Mouse (Mus musculus): ENCODE measurements at regions not wholly inside any gene's neighbourhood (a gene's known extent, or its start where the extent isn't known, plus 50 kb on each side); places are given as distances from the start of the nearest gene placed in this dataset.

DNA sequence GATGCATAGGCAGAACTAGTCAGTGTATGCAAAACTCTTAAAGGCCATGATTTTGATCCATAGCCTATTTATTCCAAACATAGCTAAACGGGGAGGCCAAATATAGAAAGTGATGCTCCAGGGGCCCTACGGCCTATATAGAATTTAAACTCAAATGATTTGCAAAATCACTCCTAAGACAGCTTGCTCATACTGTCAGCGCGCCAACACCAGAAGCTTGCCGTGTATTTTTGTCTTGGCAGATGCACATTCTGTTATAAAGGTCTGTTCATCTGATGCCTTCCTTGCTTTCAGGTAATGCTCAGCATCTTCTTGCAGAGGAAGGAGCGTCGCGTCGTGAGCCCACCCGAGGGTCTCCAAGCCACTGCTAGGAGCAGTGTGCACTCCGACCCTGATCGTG lies 184.8 kb upstream of the Gk2 start:
- 94% methylated on average over 12 of the region's 12 CpGs for WGBS
- no peaks in the 10 kb centered on the region for H3K9me3 ChIP-seq (replicated peaks)
- H3K4me1 ChIP-seq = no peaks in the 10 kb centered on the region
- H3K36me3 ChIP-seq = no peaks in the 10 kb centered on the region
- no peak overlapping the region for H3K27ac ChIP-seq (replicated peaks)
- no peak overlapping the region for H3K4me3 ChIP-seq
- no peaks in the 10 kb centered on the region for H3K27me3 ChIP-seq (ENCODE audit: low read depth, poor library complexity, severe bottlenecking)
- DNase-seq (ENCODE audit: low spot score) = no peak

DNA sequence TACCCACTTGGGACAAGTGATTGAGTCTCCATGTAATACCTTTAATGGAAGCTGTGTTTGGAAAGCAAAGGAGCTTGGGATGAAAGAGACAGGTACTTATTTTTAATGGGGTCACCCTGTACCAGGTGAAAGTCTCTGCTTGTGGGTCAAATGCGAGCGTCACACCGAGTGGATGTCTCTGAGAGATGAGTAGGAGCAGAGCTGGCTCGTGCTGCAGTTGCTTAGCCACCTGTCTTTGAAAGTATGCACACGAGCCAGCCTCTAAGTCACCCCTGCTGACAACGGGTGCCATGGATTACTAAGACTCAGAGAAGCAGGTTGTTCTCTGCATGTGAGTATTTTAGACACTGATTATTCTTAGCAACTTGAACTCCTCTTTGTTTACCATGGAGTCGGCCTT lies 179.5 kb upstream of the Gk2 start:
- Histone ChIP-seq H3K4me3 (no peak overlapping the region), H3K36me3 (no peaks in the 10 kb centered on the region), H3K27ac (replicated peaks) (no peak overlapping the region), H3K4me1 (no peaks in the 10 kb centered on the region), H3K27me3 (ENCODE audit: low read depth, poor library complexity, severe bottlenecking) (no peaks in the 10 kb centered on the region), H3K9me3 (replicated peaks) (no peaks in the 10 kb centered on the region)
- no peak for DNase-seq (ENCODE audit: low spot score)
- WGBS = 78% methylated on average over 7 of the region's 7 CpGs

DNA sequence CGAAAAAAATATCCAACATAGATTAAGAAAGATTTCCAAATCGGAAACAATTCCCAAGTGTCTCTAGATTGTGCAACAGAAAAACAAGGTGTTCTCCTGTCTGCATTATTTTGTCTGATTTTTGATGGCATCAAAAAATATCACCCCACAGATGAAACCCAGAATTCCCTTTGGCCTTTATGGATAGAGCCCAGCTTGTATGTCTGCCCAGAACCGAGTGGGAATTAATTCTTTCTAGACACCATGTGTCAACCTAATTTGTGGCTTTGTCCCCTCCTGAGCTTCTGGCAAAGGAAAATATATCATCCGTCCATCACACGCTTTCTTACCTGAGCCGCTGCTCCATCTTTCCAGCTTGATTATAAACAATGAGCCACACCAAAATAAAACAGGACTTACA lies 176.9 kb upstream of the Gk2 start:
- no peaks in the 10 kb centered on the region for H3K4me1 ChIP-seq
- no peak overlapping the region for H3K27ac ChIP-seq (replicated peaks)
- H3K9me3 ChIP-seq (replicated peaks) = no peaks in the 10 kb centered on the region
- H3K27me3 ChIP-seq (ENCODE audit: low read depth, poor library complexity, severe bottlenecking) = no peaks in the 10 kb centered on the region
- no peak overlapping the region for H3K4me3 ChIP-seq
- H3K36me3 ChIP-seq = no peaks in the 10 kb centered on the region
- no peak for DNase-seq (ENCODE audit: low spot score)
- 88% methylated on average over 6 of the region's 6 CpGs for WGBS

DNA sequence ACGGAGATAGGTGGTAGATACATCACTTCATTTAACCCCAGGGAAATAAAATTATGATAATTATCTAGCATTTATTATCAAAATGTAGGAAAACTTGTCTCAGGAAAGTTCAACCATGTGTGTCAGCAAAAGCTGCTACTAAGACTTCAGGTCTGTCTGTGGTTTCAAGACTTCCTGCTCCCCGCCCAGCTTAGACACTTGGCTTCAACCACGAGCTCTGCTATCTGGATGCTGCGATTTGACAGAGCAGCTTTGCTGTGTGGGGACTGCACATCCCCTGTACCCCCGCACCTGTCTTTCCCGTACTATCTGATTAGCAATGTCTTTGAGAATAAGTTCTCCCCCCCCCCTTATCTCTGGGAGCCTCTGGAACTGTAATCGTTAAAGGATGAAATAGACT lies 176.0 kb upstream of the Gk2 start:
- DNase-seq (ENCODE audit: low spot score) = no peak
- WGBS = 86% methylated on average over 7 of the region's 7 CpGs
- Histone ChIP-seq H3K36me3 (no peaks in the 10 kb centered on the region), H3K27ac (replicated peaks) (no peak overlapping the region), H3K4me3 (no peak overlapping the region), H3K9me3 (replicated peaks) (no peaks in the 10 kb centered on the region), H3K4me1 (no peaks in the 10 kb centered on the region), H3K27me3 (ENCODE audit: low read depth, poor library complexity, severe bottlenecking) (no peaks in the 10 kb centered on the region)

DNA sequence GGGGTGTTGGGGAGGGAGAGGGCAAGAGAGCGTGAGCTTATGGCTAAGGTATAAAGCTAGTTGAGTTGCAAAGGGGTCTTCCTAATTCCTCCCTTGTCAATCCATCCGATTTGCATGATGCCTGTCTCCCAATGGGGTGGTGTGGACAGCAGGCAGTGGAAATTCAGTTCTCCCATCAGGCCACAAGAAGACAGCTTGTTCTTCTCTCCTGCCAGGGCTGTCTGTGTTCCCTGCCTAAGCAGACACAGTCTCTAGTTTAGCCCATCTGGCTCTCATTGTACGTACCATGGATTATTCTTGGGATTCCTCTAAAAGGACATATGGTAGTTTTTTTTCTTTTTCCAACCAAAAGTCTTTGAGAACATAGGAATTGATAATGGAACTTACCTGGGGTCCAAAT lies 168.4 kb upstream of the Gk2 start:
- Histone ChIP-seq H3K27me3 (ENCODE audit: low read depth, poor library complexity, severe bottlenecking) (no peaks in the 10 kb centered on the region), H3K36me3 (no peaks in the 10 kb centered on the region), H3K4me1 (no peaks in the 10 kb centered on the region), H3K9me3 (replicated peaks) (no peaks in the 10 kb centered on the region), H3K27ac (replicated peaks) (no peak overlapping the region), H3K4me3 (no peak overlapping the region)
- DNase-seq (ENCODE audit: low spot score) = no peak
- 91% methylated on average over 3 of the region's 3 CpGs for WGBS

DNA sequence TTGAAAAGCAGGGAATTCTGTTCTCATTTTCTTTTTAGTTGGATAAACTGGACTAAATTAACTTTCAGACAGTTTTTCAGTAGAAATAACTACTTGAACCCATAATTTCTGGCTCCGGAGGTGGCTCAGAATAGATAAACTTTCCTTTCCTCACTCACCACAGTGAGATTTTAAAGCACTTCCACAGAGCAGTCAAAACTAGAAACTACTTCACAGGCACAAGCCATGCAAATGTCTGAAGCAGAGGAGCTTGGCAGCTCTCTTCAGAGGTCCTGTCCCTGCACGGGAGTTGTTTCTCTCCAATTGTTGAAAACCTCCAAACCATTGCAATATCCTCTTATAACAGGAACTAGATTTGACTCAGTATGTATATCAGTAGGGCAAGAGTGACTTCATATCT lies 163.1 kb upstream of the Gk2 start:
- no peak for DNase-seq (ENCODE audit: low spot score)
- WGBS = 90% methylated on average over 2 of the region's 2 CpGs
- H3K36me3 ChIP-seq = no peaks in the 10 kb centered on the region
- H3K4me3 ChIP-seq = no peak overlapping the region
- H3K9me3 ChIP-seq (replicated peaks) = no peaks in the 10 kb centered on the region
- no peak overlapping the region for H3K27ac ChIP-seq (replicated peaks)
- H3K27me3 ChIP-seq (ENCODE audit: low read depth, poor library complexity, severe bottlenecking) = no peaks in the 10 kb centered on the region
- H3K4me1 ChIP-seq = no peaks in the 10 kb centered on the region

DNA sequence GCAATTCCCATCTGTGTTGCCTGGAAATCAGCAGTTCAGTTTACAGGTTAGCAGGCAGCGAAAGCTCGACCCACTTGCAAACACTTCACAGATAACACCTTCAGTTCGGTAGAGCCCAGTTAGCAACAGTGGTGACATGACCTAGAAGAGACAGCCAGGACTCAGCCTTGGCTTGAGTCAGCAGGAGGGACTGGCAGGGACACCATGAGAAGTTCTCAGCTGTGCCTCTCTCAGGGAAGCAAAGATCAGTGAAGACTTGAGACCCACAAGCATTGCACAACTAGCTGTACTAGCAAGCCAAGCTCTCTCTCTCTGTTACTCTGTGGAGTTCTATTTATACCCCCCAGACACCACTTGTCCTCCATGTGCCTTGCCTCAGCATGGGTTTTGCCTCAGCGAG lies 161.6 kb upstream of the Gk2 start:
- DNase-seq (ENCODE audit: low spot score) = no peak
- WGBS = 87% methylated on average over 4 of the region's 4 CpGs
- no peak overlapping the region for H3K4me3 ChIP-seq
- H3K4me1 ChIP-seq = no peaks in the 10 kb centered on the region
- H3K36me3 ChIP-seq = no peaks in the 10 kb centered on the region
- no peak overlapping the region for H3K27ac ChIP-seq (replicated peaks)
- no peaks in the 10 kb centered on the region for H3K27me3 ChIP-seq (ENCODE audit: low read depth, poor library complexity, severe bottlenecking)
- H3K9me3 ChIP-seq (replicated peaks) = no peaks in the 10 kb centered on the region

DNA sequence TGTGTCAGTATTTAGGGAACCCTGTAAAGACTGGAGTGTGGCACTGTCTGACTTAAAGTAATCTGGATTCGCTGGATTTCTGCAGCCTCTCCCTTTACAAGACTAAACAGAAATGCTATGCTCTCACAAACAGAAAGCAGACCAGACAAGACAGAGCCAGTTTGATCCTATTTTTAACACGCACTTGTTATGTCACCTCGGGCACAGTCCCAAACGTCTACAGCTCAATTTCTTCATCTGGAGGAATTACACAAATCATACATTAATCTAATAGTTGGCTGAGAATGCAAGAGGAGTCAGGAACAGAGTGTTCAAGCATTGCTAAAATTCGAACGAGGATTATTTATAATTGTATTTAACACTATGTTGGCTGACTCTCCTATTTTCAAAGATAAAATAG lies 145.4 kb upstream of the Gk2 start:
- Histone ChIP-seq H3K36me3 (no peaks in the 10 kb centered on the region), H3K9me3 (replicated peaks) (no peaks in the 10 kb centered on the region), H3K4me3 (no peak overlapping the region), H3K27me3 (ENCODE audit: low read depth, poor library complexity, severe bottlenecking) (no peaks in the 10 kb centered on the region), H3K27ac (replicated peaks) (no peak overlapping the region), H3K4me1 (no peaks in the 10 kb centered on the region)
- WGBS = 90% methylated on average over 6 of the region's 6 CpGs
- no peak for DNase-seq (ENCODE audit: low spot score)

DNA sequence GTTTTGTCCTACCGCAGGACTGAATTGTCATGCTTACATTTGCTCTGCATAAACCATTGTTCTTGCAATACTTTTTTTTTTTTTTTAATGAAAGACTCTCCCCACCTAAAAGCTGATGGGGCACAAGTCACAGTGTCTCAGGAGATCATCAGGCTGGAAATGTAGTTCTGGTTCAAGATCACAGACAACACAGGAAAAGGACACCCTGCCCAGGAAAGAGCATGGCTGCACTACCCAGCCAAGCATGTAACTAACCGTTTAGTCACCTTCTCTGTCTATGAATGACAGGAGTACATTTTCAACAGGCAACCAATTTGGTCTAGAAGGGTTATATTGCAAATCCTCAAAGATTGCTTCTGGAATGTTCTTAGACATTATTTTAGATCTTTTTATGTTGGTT lies 144.6 kb upstream of the Gk2 start:
- WGBS = 88% methylated on average over 2 of the region's 2 CpGs
- no peaks in the 10 kb centered on the region for H3K36me3 ChIP-seq
- H3K9me3 ChIP-seq (replicated peaks) = no peaks in the 10 kb centered on the region
- H3K27ac ChIP-seq (replicated peaks) = no peak overlapping the region
- H3K4me1 ChIP-seq = no peaks in the 10 kb centered on the region
- no peak for DNase-seq (ENCODE audit: low spot score)
- no peak overlapping the region for H3K4me3 ChIP-seq
- no peaks in the 10 kb centered on the region for H3K27me3 ChIP-seq (ENCODE audit: low read depth, poor library complexity, severe bottlenecking)

DNA sequence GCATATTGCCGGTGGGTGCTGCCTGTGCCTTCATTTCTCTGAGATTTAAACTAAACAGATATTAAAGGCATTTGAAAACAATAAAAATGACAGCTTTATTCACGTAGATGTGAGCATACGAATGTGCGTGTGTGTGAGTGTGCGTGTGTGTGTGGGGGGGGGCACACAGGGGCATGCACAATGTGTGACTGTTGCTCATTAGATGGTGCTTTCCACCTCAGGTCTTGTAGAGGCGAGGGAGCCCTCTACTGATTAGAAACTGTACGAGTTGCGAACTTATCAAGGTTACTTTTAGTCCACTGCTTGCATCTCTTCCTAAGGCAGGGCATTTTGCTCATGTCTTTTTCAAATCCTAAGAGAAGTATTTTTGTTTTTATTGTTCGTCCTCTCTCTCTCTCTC lies 141.9 kb upstream of the Gk2 start:
- Histone ChIP-seq H3K4me1 (no peaks in the 10 kb centered on the region), H3K27ac (replicated peaks) (no peak overlapping the region), H3K9me3 (replicated peaks) (no peaks in the 10 kb centered on the region), H3K36me3 (no peaks in the 10 kb centered on the region), H3K4me3 (no peak overlapping the region), H3K27me3 (ENCODE audit: low read depth, poor library complexity, severe bottlenecking) (no peaks in the 10 kb centered on the region)
- WGBS = 84% methylated on average over 9 of the region's 9 CpGs
- DNase-seq (ENCODE audit: low spot score) = no peak

DNA sequence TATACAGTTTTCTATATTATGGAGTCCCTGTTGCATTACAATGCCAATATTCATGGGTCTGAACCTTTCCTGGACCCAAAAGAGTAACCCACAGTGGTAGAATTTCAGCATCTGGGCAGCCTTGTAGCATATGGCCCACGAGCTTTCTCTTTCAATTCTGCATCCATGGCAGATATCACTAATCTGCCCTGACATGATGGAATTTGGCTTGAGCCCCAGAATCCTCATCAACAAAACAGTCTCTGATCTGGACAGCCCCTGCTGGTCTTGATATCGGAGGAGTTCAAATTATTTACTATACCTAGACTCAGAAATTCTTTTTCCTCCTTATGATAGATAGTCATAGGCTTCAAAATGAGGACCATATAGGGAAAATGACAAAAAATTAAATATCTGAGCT lies 139.1 kb upstream of the Gk2 start:
- DNase-seq (ENCODE audit: low spot score) = no peak
- H3K27me3 ChIP-seq (ENCODE audit: low read depth, poor library complexity, severe bottlenecking) = no peaks in the 10 kb centered on the region
- no peaks in the 10 kb centered on the region for H3K9me3 ChIP-seq (replicated peaks)
- no peak overlapping the region for H3K27ac ChIP-seq (replicated peaks)
- H3K36me3 ChIP-seq = no peaks in the 10 kb centered on the region
- no peak overlapping the region for H3K4me3 ChIP-seq
- no peaks in the 10 kb centered on the region for H3K4me1 ChIP-seq
- WGBS = 85% methylated on average over 2 of the region's 2 CpGs

DNA sequence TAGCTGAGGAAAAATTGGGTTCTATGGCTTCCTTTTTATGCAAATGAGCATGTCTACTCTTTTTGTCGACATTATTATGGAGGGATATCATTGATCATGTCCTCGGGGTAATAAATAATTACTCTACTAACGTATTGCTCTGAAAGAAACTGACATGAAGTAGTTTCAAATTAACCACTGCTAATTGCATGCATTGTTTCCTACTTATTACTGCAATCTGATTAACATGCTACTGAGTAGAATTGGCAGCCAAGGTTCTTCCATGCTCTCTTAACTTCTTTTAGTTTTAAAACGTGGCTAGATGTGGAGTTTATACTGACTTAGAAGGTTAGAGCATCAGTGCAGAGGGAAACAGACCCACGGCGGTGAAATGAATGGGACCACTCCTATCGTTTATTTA lies 137.3 kb upstream of the Gk2 start:
- no peaks in the 10 kb centered on the region for H3K4me1 ChIP-seq
- H3K27ac ChIP-seq (replicated peaks) = no peak overlapping the region
- no peaks in the 10 kb centered on the region for H3K36me3 ChIP-seq
- DNase-seq (ENCODE audit: low spot score) = no peak
- H3K27me3 ChIP-seq (ENCODE audit: low read depth, poor library complexity, severe bottlenecking) = no peaks in the 10 kb centered on the region
- no peak overlapping the region for H3K4me3 ChIP-seq
- H3K9me3 ChIP-seq (replicated peaks) = no peaks in the 10 kb centered on the region
- 86% methylated on average over 7 of the region's 7 CpGs for WGBS

DNA sequence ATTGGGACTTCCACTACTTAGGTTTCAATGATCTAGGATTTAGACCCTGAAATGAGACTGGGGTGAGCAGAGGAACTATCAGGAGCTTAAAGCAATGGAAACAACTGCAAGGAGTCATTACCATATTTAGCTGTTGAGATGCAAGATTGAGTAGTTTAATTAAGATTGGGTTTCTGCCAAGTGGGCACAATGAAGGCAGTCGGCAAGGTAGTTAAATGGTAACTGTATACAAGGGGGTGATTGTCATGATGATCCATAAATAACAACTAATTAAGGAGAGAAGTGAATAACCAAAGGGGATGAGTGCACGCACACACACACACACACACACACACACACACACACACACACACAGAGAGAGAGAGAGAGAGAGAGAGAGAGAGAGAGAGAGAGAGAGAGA lies 125.7 kb upstream of the Gk2 start:
- DNase-seq (ENCODE audit: low spot score) = no peak
- Histone ChIP-seq H3K27ac (replicated peaks) (no peak overlapping the region), H3K4me3 (no peak overlapping the region), H3K36me3 (no peaks in the 10 kb centered on the region), H3K4me1 (no peaks in the 10 kb centered on the region), H3K9me3 (replicated peaks) (no peaks in the 10 kb centered on the region), H3K27me3 (ENCODE audit: low read depth, poor library complexity, severe bottlenecking) (no peaks in the 10 kb centered on the region)
- 83% methylated on average over 2 of the region's 2 CpGs for WGBS

DNA sequence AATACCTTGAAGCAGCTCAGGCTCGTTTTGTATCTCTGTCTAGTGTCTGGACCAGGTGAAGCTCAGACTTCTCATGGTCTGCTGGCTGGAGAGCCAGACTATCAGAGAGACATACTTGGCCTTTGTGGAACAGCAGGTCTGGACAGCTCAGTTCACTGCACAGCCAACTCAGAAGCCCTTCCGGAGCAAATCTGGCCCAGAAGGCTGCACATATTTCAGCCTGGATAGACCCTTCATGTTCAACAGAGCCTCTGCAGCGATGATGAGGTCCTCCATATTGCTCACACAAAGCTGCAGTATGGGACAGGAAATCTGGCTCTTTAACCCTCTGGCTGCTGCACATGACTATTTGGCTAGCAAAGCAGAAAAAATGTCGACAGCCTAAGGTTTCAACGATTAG lies 108.7 kb upstream of the Gk2 start:
- H3K4me3 ChIP-seq = no peak overlapping the region
- no peaks in the 10 kb centered on the region for H3K9me3 ChIP-seq (replicated peaks)
- H3K27ac ChIP-seq (replicated peaks) = no peak overlapping the region
- 84% methylated on average over 5 of the region's 5 CpGs for WGBS
- H3K27me3 ChIP-seq (ENCODE audit: low read depth, poor library complexity, severe bottlenecking) = no peaks in the 10 kb centered on the region
- DNase-seq (ENCODE audit: low spot score) = no peak
- no peaks in the 10 kb centered on the region for H3K36me3 ChIP-seq
- no peaks in the 10 kb centered on the region for H3K4me1 ChIP-seq
